Mouse (Mus musculus) liver, embryonic 12.5 days (tissue): ENCODE results near the gene Pax8. TPM values are rescaled to one million over a fixed set of nuclear protein-coding genes. Genes with fewer than 3 reads are reported as not detected.

Experiments
- ATAC-seq: fragments of 200-750 bp; cut with Nextera tagmentation; 2 replicates; pipeline ENCODE4 v1.8.0; 2017; ENCODE audit warnings: moderate number of reproducible peaks, mild to moderate bottlenecking, moderate library complexity
- H3K27ac ChIP-seq: fragments of 300-500 bp; sonication (generic); 2 replicates; pipeline ENCODE4 v1.5.1; 2016; ENCODE audit warnings: mild to moderate bottlenecking
- H3K27me3 ChIP-seq: fragments of 300-500 bp; sonication (generic); replicated peaks from 2 replicates; pipeline ENCODE4 v1.6.1; 2016; ENCODE audit warnings: mild to moderate bottlenecking, moderate library complexity
- H3K36me3 ChIP-seq: fragments of 300-500 bp; sonication (generic); 2 replicates; pipeline ENCODE4 v1.6.1; 2016; ENCODE audit warnings: mild to moderate bottlenecking, moderate library complexity
- H3K4me1 ChIP-seq: fragments of 300-500 bp; sonication (generic); 2 replicates; pipeline ENCODE4 v1.6.1; 2016
- H3K4me2 ChIP-seq: fragments of 300-500 bp; sonication (generic); 2 replicates; pipeline ENCODE4 v1.6.1; 2016; ENCODE audit warnings: mild to moderate bottlenecking, moderate library complexity
- H3K4me3 ChIP-seq: fragments of 300-500 bp; sonication (generic); 2 replicates; pipeline ENCODE4 v1.5.1; 2016; ENCODE audit warnings: mild to moderate bottlenecking, moderate library complexity
- H3K9ac ChIP-seq: fragments of 300-500 bp; sonication (generic); 2 replicates; pipeline ENCODE4 v1.6.1; 2016; ENCODE audit warnings: mild to moderate bottlenecking, moderate library complexity
- H3K9me3 ChIP-seq: fragments of 300-500 bp; sonication (generic); replicated peaks from 2 replicates; pipeline ENCODE4 v1.6.1; 2016; ENCODE audit warnings: mild to moderate bottlenecking, moderate library complexity
- WGBS: fragments of 180-500 bp; shearing (Covaris S2); methylation state at CpG from one replicate; pipeline ENCODE4 v1.1.7; 2016; ENCODE audit not compliant: insufficient replicate concordance; 5-methylcytosine and 5-hydroxymethylcytosine counted together
- polyA plus RNA-seq: library from polyadenylated mRNA; unstranded; fragments of >200 nt; fragmentation: Nextera tagmentation; extraction: Ambion mirVana; gene quantifications from 2 replicates; pipeline ENCODE4 v1.2.1, GENCODE M21; 2016

Gene Pax8
- polyA plus RNA-seq, 1 experiment from 2014 or later = not detected

DNA sequence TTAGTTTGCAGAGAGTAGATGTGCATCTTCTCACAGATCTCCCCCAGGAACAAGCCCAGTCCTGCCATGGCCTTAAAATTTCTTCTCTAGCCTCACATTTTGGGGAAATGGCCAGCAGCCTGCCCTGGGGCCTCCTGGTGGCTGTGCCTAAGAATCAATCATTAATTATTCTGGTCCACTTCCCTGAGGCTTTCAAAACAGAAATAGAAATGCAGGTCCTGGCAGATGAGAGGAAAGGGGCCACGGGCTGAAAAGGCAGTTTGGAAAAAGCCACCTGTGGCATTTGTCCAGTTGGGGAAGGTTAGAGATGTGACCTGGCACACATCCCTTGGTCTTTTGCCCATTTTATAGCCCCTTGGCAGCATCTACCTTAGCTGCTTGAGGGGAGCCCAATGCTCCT lies 3.8 kb upstream of the Pax8 start:
- H3K9me3 ChIP-seq = no peaks in the 10 kb centered on the region
- H3K4me1 ChIP-seq = no peaks in the 10 kb centered on the region
- H3K4me2 ChIP-seq = no peak overlapping the region
- no peaks in the 10 kb centered on the region for H3K36me3 ChIP-seq
- no peak for ATAC-seq
- 18% methylated on average over 1 of the region's 1 CpGs for WGBS
- no peak overlapping the region for H3K9ac ChIP-seq
- no peak overlapping the region for H3K4me3 ChIP-seq
- peaks cover 42% of the 10 kb centered on the region for H3K27me3 ChIP-seq
- H3K27ac ChIP-seq = no peak overlapping the region

DNA sequence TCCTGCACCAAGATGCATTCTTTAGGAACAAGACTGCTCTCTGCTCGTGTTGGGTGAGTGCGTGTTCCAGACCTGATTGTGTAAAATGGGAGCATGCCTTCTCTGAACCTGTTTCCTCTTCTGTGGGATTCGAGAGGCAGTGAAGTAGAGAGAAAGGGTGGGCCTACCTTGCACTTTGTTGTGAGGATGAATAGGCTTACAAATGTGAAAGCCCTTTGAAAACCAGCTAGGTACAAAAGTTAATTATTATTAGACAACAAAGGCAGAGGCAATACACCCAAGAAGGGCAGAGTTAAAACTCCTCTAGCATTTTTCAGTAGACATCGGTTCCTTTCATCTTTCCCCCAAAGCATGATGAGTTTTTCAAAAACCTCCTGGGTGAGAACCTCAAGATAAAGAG lies 3.2 kb upstream of the Pax8 start:
- Histone ChIP-seq H3K4me1 (no peaks in the 10 kb centered on the region), H3K36me3 (no peaks in the 10 kb centered on the region), H3K9me3 (no peaks in the 10 kb centered on the region), H3K4me2 (no peak overlapping the region), H3K27ac (no peak overlapping the region), H3K27me3 (peaks cover 47% of the 10 kb centered on the region), H3K4me3 (no peak overlapping the region), H3K9ac (no peak overlapping the region)
- WGBS = 54% methylated on average over 4 of the region's 4 CpGs
- ATAC-seq = no peak

DNA sequence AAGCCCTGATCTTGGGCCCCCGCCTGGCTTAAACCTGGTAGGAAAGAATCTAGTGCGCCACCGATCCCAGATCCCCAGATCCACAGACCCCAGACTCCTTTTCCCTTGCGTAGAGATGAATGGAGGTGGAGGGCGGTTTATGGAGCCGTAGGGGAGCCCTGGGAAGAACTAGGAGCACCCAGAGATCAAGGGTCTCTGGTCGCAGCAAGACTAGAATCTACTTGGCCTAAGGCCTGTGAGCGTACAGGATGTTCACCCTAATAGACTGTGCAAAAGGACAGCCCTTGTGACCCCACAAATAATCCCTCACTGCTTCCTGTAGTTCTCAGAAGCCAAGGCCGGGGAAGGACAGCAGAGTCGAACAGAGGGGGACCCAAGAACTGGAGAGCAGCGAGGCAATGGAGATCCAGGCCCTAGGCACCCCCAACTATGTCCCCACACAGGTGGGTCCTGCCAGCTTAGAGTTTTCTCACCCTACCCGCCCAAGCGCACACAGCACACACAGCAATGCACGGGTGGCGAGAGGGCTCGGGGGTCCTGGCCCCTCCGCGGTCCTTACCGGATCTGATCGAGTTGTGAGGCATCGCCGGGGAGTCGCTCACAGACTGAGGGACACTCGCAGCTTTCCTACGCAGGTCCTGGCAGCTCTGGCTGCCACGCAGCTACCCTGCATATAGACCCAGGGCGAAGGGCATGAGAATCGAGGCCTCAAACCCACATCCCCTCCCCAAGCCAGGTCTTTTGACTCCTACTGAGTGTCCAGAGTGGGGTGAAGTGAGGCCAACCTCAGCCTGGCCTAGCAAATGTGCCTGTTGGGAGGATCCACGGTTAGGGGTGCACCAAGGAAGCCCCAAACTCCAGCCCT lies 653 bp downstream of the Pax8 start:
- ATAC-seq = no peak
- Histone ChIP-seq H3K4me3 (no peak overlapping the region), H3K4me2 (peak overlapping the region; percentile 28), H3K36me3 (no peaks in the 10 kb centered on the region), H3K4me1 (no peaks in the 10 kb centered on the region), H3K9me3 (no peaks in the 10 kb centered on the region), H3K9ac (no peak overlapping the region), H3K27me3 (peaks cover 75% of the 10 kb centered on the region), H3K27ac (no peak overlapping the region)
- WGBS = 9% methylated on average over 29 of the region's 29 CpGs

DNA sequence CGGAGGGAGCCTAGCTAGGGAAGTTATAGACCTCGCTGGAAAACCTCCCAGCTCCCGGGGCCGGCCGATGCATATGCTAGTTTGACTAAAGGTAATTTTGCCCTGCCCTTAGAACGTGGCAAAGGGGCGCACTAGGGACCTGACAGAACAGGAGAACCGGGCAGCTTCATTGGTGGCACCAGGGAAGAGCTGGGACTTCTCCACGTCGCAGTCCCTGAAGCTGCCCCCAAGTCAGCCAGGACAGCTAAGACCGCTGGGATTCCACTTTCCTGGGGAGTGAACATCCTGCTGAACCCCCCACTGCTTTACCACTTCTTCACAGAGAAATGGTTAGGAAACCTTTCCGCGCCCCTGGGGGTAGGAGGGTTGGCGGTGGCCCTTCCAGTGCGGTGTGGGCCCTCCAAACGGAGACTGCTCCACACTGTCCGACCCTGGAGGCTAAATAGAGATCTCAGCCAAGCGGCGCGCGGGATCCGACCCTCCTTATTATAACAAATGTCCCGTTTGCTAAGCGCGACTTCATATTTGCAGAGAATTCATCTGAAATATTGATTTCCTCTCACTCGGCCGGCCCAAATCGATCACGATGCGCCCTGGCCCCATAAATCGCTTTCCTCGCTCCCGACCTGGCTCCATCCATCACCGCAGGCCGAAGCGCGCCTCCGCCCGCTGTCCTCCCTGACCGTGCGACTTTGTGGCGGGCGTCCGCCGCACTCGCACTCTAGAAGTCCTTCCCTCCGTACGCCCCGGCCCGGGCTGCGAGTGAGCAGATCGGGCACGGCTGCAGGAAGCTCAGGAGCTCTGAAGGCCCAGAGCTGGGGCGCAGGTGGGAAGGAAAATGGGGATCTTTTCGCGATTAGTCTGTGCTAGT lies 1.5 kb downstream of the Pax8 start:
- Histone ChIP-seq H3K9ac (no peak overlapping the region), H3K4me3 (peak overlapping the region; percentile 13; the same call in 1 of the 2 replicates), H3K27me3 (peaks cover 83% of the 10 kb centered on the region), H3K4me1 (no peaks in the 10 kb centered on the region), H3K4me2 (peak overlapping the region; percentile 28), H3K27ac (no peak overlapping the region), H3K36me3 (no peaks in the 10 kb centered on the region), H3K9me3 (no peaks in the 10 kb centered on the region)
- no peak for ATAC-seq
- 2% methylated on average over 56 of the region's 56 CpGs for WGBS

DNA sequence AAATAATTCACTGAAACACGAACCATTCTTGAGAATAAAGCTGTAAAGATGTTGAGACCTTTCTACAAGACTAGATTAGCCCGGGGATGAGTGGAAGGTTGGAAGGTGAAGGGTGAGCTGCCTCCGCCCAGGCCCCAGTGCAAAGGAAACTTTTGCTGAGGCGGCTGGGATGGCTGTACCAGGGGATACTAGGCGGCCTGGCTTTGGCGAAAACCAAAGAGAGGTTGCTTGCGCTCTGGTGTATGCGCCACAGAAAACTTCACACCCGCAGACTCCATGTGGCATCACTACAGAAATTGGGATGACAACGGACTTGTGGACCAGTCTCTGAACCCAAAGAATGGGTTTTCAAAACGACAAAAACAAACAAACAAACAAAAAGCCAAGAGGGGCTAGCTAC lies 2.7 kb downstream of the Pax8 start:
- Histone ChIP-seq H3K9ac (no peak overlapping the region), H3K4me1 (no peaks in the 10 kb centered on the region), H3K27ac (no peak overlapping the region), H3K27me3 (peaks cover 92% of the 10 kb centered on the region), H3K36me3 (no peaks in the 10 kb centered on the region), H3K4me3 (no peak overlapping the region), H3K4me2 (no peak overlapping the region), H3K9me3 (no peaks in the 10 kb centered on the region)
- ATAC-seq = no peak
- WGBS = 3% methylated on average over 11 of the region's 11 CpGs

DNA sequence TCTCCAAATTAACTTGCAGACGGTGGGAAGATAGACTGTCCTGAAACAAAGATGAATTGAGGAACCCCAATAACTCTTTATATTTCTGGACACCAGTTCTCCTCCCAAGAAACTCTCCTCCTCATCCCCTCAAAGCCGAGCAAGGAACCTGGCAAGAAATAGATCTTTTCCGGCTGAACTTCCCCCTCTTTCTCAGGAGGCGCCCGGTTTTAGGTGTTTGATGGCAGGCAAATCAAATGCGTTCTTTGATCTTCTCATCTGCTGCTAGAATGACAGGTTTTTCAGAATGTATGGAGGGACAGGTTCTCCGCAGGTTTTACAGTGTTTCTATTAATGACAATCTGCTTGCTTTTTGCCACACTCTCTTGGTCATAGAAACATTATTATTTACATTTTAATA lies 3.3 kb downstream of the Pax8 start:
- no peak for ATAC-seq
- 4% methylated on average over 7 of the region's 7 CpGs for WGBS
- Histone ChIP-seq H3K9ac (no peak overlapping the region), H3K4me1 (no peaks in the 10 kb centered on the region), H3K27ac (no peak overlapping the region), H3K9me3 (no peaks in the 10 kb centered on the region), H3K4me2 (no peak overlapping the region), H3K36me3 (no peaks in the 10 kb centered on the region), H3K27me3 (peaks cover 86% of the 10 kb centered on the region), H3K4me3 (no peak overlapping the region)

DNA sequence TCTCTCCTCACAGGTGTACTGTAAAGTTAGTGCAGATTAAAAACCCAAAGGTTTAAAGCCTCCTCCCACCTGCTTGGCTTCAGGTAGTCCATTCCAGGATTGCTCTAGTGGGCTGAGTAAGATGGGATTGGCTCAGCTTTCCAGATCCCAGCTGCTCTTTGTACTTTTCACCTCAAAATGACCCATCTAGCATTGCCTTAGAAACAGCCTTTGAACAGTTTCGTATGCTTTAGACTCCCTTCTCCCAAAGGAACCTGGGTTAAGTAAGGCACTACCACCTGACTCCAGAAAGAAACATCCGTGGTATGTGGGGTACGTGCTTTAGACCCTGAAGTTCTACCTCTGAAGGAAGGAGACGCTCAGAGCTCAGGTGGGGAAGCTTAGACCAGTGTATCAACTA lies 6.3 kb downstream of the Pax8 start:
- WGBS = 42% methylated on average over 4 of the region's 4 CpGs
- Histone ChIP-seq H3K9ac (no peak overlapping the region), H3K4me3 (no peak overlapping the region), H3K4me1 (no peaks in the 10 kb centered on the region), H3K27me3 (peaks cover 65% of the 10 kb centered on the region), H3K4me2 (no peak overlapping the region), H3K36me3 (no peaks in the 10 kb centered on the region), H3K27ac (no peak overlapping the region), H3K9me3 (no peaks in the 10 kb centered on the region)
- no peak for ATAC-seq

DNA sequence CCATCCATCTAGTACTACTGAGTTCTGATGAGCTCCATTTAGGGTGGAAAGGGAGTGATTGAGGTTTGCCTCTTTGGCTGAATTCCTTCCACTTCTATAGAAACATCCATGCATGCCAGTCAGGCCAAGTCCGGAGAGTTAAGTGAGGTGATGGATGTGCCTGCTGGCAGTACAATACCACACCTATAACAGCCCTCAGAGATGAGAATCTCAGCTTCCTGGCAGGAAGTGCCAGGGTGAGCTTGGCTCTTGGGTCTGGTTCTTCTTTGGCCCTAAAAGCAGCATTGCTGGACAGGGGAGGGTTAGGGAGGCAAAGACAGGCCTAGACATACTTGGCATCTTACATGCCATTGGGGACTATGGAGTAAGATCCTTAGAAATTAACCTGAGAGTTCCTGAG lies 7.0 kb downstream of the Pax8 start:
- no peak overlapping the region for H3K4me2 ChIP-seq
- no peak overlapping the region for H3K4me3 ChIP-seq
- H3K27me3 ChIP-seq = peaks cover 59% of the 10 kb centered on the region
- no peak overlapping the region for H3K9ac ChIP-seq
- H3K4me1 ChIP-seq = no peaks in the 10 kb centered on the region
- WGBS = 48% methylated on average over 1 of the region's 1 CpGs
- H3K36me3 ChIP-seq = no peaks in the 10 kb centered on the region
- no peaks in the 10 kb centered on the region for H3K9me3 ChIP-seq
- ATAC-seq = no peak
- H3K27ac ChIP-seq = no peak overlapping the region

DNA sequence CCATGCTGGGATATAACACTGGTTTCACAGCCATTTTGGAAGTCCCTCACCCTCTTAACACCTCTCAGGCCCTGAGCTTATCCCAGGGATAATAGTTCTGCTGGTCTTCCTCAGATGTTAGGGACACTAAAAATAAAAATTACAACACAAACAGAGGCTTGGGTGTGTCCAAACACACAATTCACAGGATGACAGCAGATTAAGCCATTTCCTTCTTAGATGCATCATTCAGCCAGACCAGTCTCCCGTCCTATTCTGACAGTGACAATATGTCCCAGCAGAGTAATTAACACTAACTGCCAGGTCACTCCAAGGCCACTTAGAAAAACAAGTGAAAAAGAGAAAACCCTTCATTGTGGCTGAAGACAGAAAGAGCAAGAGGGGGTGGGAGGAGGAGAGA lies 8.2 kb downstream of the Pax8 start:
- no peak overlapping the region for H3K4me2 ChIP-seq
- no peak overlapping the region for H3K4me3 ChIP-seq
- peaks cover 47% of the 10 kb centered on the region for H3K27me3 ChIP-seq
- no peak overlapping the region for H3K27ac ChIP-seq
- no peak overlapping the region for H3K9ac ChIP-seq
- no peak for ATAC-seq
- H3K4me1 ChIP-seq = no peaks in the 10 kb centered on the region
- no peaks in the 10 kb centered on the region for H3K9me3 ChIP-seq
- WGBS = 14% methylated on average over 1 of the region's 1 CpGs
- no peaks in the 10 kb centered on the region for H3K36me3 ChIP-seq

DNA sequence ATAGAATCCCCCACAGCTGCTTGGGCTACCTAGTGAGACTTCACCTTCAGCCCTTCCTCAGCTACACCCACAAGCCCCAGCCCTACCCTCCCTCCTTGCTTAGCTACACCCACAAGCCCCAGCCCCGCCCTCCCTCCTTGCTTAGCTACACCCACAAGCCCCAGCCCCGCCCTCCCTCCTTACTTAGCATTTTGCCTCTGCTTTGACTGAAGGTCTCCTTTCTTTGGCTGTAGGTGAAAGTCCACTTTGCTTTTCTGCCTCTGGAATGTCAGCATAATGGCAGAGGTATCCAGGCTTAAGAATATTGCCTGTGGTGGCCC lies 14.6 kb downstream of the Pax8 start:
- Histone ChIP-seq H3K4me2 (no peak overlapping the region), H3K9ac (no peak overlapping the region), H3K27ac (no peak overlapping the region), H3K4me1 (peaks cover 4% of the 10 kb centered on the region; the same call in 1 of the 2 replicates), H3K9me3 (no peaks in the 10 kb centered on the region), H3K36me3 (no peaks in the 10 kb centered on the region), H3K27me3 (peaks cover 12% of the 10 kb centered on the region), H3K4me3 (no peak overlapping the region)
- no peak for ATAC-seq
- WGBS = 33% methylated on average over 1 of the region's 2 CpGs

DNA sequence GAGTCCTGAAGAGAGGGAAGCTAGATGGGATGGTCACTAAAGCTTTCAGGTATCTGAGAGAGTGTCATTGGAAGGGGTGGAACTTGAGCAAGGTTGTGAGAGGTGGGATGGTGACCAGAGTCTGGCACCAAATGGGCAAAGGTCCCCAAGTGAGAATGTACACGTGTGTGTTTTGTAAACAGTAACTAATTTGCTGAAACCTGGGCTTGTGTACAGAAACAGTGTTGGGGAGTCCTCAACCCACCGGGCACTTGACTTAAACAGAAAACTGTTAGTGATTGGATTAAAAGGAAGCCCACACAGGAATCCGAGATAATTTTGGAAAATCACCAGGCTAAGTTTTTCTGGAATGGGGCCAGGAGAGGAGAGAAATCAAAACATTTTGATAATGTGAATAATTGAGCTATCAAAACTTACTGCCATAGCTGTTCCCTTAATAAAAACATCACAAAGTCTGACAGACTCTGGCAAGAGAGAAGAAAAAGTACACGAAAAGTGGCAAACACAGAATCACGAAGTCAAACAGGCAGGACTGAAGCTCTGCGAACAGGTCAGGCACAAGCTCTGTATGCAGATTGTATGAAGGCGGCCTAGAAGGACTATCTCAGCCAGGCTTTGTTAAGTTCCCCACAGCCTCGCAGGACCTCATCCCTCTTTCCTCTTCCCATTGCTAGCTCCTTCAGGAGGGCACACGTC lies 15.1 kb downstream of the Pax8 start:
- Histone ChIP-seq H3K9ac (no peak overlapping the region), H3K9me3 (no peaks in the 10 kb centered on the region), H3K27ac (no peak overlapping the region), H3K4me1 (peaks cover 4% of the 10 kb centered on the region; the same call in 1 of the 2 replicates), H3K27me3 (peaks cover 9% of the 10 kb centered on the region), H3K4me3 (no peak overlapping the region), H3K36me3 (no peaks in the 10 kb centered on the region), H3K4me2 (no peak overlapping the region)
- WGBS = 20% methylated on average over 9 of the region's 9 CpGs
- no peak for ATAC-seq

DNA sequence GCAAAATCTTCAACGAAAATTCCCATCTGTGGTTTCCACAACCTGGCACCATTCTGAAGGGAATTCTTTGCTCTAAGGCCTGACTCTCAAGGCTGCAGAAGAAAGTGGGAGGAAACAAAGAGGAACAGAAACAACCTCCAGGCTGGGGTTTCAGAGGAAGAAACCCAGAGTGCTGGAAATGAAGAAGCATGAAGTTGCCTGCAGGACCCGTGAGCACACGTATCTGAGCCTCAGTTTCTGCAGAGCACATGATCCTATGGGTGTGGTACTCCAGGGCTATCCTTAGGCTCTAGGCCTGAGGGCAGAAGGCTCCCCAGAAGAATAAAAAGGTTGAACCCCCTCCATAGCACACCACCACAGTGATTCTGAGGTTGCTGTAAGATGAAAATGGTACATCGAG lies 18.6 kb downstream of the Pax8 start:
- ATAC-seq = no peak
- Histone ChIP-seq H3K36me3 (no peaks in the 10 kb centered on the region), H3K27me3 (0 out of 2 replicates have a peak, but pooled peaks cover 5% of the 10 kb centered on the region), H3K9ac (no peak overlapping the region), H3K4me2 (no peak overlapping the region), H3K9me3 (no peaks in the 10 kb centered on the region), H3K4me1 (peaks cover 4% of the 10 kb centered on the region; the same call in 1 of the 2 replicates), H3K27ac (no peak overlapping the region), H3K4me3 (no peak overlapping the region)
- 60% methylated on average over 4 of the region's 4 CpGs for WGBS
